Mouse (Mus musculus): ENCODE data around the gene Runx3. TPM values are rescaled to one million over a fixed set of nuclear protein-coding genes. Genes with fewer than 3 reads are reported as not detected.
"Not testable (repeated sequence)": the region's sequence is repeated elsewhere in the genome, so short reads cannot be mapped to it uniquely, and the experiment has no call there.

The Runx3 gene
- polyA plus RNA-seq, 1 experiment = 0.22 TPM

DNA sequence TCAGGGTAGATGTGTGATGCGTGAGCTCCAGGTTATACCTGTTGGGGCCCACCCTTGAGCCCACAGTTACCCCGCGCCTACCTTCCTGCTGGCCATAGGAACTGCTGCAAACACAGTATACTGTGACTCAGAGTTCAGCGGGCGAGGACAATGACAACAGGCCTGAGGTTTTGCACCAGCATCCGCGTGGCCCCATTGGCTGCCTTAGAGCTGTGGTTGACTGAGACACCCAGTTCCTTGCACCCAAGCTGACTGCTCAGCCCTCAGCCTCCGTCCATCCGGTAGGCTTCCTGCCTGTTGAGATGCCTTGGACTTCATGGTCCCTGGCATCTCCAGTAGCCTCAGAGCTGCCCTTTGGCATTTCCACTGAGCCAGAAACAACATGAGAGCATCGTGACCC is 48.6 kb downstream of the Runx3 start:
- DNase-seq (ENCODE audit: low read depth) = no peak

DNA sequence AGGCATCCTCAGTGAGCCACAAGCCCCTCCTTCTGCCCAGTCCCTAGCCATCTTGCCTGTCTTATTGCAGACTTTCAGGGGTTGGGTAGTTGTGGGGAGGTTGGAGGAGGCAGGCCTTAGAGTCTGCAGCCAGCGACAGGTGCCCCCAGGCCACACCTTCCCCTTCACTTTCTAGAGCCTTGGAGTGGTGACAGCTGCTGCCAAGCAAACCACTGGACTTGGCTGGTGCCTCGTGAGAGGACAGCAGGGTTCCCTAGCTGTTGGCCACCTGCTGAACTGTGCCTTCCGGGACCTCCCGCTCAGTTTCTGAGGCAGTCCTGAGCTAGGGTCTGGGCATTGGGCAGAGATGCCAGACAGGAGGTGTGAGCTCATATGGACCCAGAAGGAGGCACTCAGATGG is 49.0 kb downstream of the Runx3 start:
- DNase-seq (ENCODE audit: low read depth) = no peak

DNA sequence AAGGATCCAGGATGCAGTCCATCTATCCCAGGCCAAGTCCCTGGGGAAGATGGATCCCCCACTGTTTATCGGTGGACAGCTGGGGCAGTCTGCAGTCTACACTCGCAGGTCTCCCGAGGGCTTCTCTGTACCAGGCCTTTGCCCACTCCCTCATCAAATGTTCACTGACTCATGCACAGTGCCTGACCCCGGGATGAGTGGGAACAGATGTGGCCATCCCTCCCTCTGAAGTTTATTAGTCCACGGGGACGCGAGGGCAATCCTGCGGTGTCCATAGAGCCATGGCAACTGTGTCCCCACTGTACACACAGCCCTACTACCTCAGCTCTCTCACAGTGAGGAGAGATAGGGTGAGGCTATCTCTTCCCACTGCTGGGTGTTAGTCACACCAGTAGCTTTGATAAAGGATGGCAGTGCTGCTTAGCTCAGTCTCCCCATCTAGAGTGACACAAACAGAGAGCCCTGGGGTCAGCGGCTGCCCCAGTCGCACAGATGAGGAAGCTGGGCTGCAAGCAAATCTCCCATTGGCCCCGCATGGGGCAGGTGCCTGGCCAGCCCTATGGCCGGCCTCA is 50.9 kb downstream of the Runx3 start:
- DNase-seq (ENCODE audit: low read depth) = no peak

GRCm38 (mm10) chr4:135175406-135176120 is 55.1 kb downstream of the Runx3 start:
- DNase-seq (ENCODE audit: low read depth) = no peak

DNA sequence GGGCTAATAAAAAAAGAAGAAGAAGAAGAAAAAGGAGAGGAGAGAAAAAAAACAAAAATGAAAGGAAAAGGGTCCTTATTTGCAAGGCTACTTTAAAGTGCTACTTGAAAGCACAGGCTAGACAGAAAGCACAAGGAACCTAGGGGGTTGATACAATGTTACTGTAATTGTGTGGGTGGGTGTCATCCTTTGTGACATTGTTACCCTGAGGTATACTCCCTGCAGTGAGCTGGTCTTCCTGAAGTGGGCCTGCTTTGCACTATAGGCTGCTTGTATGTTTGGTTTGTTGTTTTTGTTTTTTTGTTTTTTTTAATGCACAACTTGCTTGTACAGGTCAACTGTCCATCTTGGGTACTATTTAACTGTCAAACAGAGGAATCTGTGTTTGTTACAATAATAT is 57.1 kb downstream of the Runx3 start:
- DNase-seq (ENCODE audit: low read depth) = no peak

DNA sequence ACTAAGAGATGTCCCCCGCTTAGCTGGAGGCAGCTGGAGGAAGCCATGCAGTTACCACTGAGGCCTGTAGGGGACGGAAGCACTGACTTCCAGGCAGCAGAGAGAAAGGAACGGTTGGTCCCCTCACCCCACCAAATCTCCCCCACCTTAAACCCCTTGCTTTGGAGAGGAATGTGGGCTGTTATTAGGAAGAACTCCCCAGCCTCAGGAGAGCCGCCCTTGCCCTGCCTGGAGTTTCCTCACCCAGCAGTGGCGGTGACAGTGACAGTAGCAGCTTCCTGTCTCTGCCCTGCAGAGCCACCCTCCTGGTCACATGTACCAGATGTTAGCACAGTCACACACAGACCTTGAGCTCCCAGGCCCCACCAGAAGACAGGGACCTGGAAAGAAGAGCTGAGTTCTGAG is 58.6 kb downstream of the Runx3 start:
- no peak for DNase-seq (ENCODE audit: low read depth)

- DNase-seq (ENCODE audit: low read depth) = no peak
These were observed 61.4 kb downstream of the Runx3 start for GRCm38 (mm10) chr4:135181819-135182218.

DNA sequence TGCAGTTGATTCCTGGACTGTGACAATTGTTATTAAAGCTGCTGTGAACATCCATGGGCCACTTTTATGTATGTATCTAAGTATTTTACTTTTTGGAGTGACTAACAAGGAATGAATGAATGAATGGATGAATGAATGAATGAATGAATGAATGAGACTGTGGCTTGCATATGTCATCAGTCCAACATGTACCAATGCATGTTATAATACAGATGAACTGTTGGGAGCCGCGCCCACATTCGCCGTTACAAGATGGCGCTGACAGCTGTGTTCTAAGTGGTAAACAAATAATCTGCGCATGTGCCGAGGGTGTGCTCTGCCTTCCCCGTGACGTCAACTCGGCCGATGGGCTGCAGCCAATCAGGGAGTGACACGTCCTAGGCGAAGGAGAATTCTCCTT is 63.8 kb downstream of the Runx3 start:
- DNase-seq (ENCODE audit: low read depth) = not testable (repeated sequence)

DNA sequence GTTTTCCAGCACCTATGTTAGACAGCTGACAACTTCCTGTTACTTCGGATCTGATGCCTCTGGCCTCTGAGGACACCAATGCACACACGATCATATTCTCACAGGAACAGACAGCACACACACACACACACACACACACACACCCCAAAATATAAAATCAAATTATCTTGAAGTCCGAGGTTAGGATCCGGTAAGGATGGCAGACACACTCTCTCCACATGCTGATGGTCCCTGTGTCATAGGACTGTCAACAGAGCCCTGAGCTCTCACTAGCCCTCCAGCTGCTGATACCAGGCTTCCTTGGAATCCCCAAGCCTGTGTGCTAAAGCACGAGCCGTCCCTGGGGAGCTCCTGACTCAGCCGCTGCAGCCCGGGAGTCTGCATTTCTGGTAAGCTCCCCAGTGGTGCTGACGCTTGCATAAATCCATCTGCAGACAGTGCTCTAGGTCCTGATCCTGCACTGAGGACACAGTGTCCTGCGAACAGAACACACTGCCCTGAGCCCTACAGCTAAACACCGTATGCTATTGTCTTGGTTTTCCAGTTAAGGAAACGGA is 69.1 kb downstream of the Runx3 start:
- no peak for DNase-seq (ENCODE audit: low read depth)

DNA sequence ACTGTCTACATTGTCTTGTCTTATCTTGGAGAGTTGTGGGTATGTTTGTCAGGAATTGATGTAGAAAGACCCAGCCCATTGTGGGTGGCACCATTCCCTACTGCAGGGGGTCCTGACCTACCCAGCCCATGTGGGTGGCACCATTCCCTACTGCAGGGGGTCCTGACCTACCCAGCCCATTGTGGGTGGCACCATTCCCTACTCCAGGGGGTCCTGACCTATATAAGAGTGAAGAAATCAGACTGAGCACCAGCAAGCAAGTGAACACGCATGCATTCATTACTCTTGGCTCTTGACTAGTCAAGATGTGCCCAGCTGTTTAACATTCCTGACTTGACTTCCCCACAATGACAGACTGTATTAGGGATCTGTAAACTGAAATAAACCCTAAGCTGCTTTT is 69.9 kb downstream of the Runx3 start:
- DNase-seq (ENCODE audit: low read depth) = no peak

GRCm38 (mm10) chr4:135191185-135191584 is 70.7 kb downstream of the Runx3 start:
- DNase-seq (ENCODE audit: low read depth) = no peak

- DNase-seq (ENCODE audit: low read depth) = no peak
These were observed 71.2 kb downstream of the Runx3 start for GRCm38 (mm10) chr4:135191604-135192003.

- no peak for DNase-seq (ENCODE audit: low read depth)
These were observed 72.4 kb downstream of the Runx3 start for GRCm38 (mm10) chr4:135192841-135193240.

- no peak for DNase-seq (ENCODE audit: low read depth)
These were observed 77.4 kb downstream of the Runx3 start for GRCm38 (mm10) chr4:135197857-135198256.

GRCm38 (mm10) chr4:135201771-135202170 is 81.3 kb downstream of the Runx3 start:
- no peak for DNase-seq (ENCODE audit: low read depth)

DNA sequence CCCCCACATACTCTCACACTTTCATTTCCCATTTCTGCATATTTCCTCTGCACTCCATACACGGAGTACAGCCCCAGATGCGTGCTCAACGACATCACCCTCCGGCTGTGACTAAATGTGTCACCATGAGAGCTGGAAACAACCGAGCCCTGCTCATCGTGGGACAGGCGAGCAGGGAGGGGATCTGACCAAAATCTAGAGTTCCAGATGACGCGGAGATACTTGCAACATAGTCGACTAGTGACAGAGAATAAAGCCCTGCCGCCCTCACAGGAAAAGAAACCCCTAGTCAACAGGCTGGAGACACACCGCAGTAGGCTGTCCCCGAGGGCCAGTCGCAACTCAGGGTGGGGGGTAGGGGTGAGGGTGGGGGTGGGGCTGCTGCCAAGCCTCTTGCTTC is 82.8 kb downstream of the Runx3 start:
- DNase-seq (ENCODE audit: low read depth) = no peak

GRCm38 (mm10) chr4:135203806-135204560 is 83.5 kb downstream of the Runx3 start:
- DNase-seq (ENCODE audit: low read depth) = no peak

DNA sequence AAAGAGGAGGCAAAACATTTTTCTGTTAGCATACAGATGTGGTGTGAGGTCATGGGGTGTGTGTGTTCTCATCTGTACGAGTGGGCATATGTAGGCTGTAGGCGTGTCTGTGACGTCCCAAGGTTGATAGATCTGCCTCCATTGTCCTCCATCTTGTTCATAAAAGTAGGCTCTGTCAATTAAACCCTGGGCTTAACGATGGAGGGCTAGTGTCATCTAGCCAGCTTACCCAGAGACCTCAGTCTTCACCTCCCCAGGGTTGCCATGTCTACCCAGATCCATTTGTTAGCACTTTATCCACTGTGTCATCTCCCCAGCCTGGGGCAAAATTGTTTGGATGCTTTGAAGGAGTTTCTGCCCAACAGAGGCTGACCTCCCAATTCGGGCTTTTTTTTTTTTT is 84.2 kb downstream of the Runx3 start:
- no peak for DNase-seq (ENCODE audit: low read depth)

DNA sequence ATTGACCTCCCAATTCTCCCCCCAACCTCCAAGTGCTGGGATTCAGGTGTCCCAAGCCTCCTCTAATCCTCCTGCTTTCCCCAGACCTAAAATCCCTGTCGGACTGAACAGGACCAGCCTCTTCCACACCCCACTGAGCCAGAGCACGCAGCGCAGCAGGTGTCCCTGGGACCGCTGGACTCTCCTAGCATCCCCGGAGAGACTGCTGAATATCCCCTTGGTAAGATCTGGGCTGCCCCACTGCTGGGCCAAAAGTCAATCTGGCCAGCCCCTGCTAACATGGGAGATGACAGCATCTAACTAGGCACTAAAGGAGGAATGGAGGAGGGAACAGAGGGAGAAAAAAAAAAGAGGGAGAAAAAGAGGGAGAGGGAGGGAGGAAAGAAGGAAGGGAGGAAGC is 84.8 kb downstream of the Runx3 start:
- no peak for DNase-seq (ENCODE audit: low read depth)

DNA sequence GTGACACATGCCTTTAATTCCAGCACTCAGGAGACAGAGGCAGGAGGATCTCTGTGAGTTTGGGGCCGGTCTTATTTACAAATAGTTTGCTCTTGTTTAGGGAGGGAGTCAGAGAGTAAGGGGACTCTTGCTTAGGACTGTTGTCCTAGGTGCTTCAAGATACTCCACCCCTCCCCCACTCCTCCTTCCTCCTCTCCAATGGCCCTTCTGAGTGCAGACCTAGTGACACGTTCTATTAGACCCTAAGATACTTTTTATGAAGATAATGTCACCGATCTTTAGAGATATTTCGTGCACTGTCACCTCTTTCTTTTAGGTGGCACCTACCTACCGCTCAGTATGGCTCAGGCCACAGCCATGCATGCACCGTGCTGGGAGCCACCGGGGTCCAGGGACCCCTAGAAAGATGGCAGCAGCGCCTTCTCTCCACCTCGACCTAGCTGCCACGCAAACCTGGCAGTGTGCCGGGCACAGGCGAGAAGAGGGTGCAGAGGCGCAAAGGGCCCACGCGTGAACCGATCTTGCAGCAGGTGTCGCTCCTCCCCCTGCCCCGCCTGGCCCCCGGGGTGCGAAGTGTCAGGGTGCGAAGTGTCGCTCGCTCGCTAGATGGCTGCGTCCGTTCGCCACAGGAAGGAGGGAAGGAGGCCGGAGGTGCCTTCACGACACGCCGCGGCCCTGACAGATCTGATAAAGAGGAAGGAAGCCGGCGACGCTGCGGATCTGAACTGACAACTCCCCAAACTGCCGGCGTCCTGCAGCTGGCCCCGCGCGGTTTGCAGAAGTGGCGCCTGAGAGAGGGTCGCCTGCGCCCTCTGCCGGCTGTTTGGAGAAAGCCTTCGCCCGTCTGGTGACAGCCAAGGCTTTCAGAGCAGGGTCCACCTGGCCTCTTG is 85.5 kb downstream of the Runx3 start:
- no peak for DNase-seq (ENCODE audit: low read depth)

- no peak for DNase-seq (ENCODE audit: low read depth)
These were observed 89.4 kb downstream of the Runx3 start for GRCm38 (mm10) chr4:135209846-135210245.

DNA sequence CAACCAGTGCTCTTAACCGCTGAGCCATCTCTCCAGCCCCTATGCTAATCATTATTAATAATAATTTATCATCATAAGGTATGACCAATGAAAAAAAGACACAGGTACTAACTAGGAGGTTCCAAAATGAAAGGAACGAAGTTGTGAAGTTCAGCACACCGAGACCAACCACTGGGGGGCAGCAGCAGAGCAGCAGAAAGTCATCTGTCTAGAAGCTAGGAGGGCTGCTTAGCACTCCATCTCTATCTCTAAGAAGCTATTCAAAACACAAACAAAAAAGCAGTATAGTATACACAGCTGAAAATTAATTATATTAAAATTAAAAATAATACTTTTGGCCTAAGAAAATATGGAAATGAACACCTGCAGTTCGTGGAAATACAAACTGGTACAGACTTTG is 99.2 kb downstream of the Runx3 start:
- no peak for DNase-seq (ENCODE audit: low read depth)

Measured in gonadal fat pad, adult 2 months (tissue).